Mouse (Mus musculus): ENCODE data around the gene Prc1. TPM values are rescaled to one million over a fixed set of nuclear protein-coding genes. Genes with fewer than 3 reads are reported as not detected.
A peak's percentile ranks its signal among the peaks of the same experiment; 100 is the strongest.
"Not testable (repeated sequence)": the region's sequence is repeated elsewhere in the genome, so short reads cannot be mapped to it uniquely, and the experiment has no call there.

Gene Prc1
- polyA plus RNA-seq, 1 experiment = 12.2 TPM

- no peak for DNase-seq (ENCODE audit: low read depth in 1 of 2, low spot score in 2 of 2)
- Histone ChIP-seq H3K36me3 (ENCODE audit: control insufficient read depth, insufficient read depth, low read length) (peaks cover 4% of the 10 kb centered on the region; the same call in 1 of the 2 replicates), H3K4me3 (ENCODE audit: extremely low read depth, insufficient read depth, insufficient read length) (no peak overlapping the region), H3K27ac (ENCODE audit: insufficient read depth, low read length) (no peak overlapping the region), H3K27me3 (ENCODE audit: control insufficient read depth, insufficient read depth, low read length) (no peaks in the 10 kb centered on the region), H3K4me1 (ENCODE audit: control insufficient read depth, insufficient read depth, insufficient read length) (no peaks in the 10 kb centered on the region)
- 97% methylated on average over 19 of the region's 19 CpGs for WGBS
- TF ChIP-seq CTCF (IDR thresholded peaks at IDR 0.05; ENCODE audit: extremely low read depth, insufficient read depth, insufficient read length, insufficient replicate concordance) = no peak
- no peak for TF ChIP-seq POLR2A (IDR thresholded peaks at IDR 0.05; ENCODE audit: low read depth, low read length)
Measured at GRCm38 (mm10) chr7:80319846-80320496, 25.7 kb downstream of the Prc1 start.

DNA sequence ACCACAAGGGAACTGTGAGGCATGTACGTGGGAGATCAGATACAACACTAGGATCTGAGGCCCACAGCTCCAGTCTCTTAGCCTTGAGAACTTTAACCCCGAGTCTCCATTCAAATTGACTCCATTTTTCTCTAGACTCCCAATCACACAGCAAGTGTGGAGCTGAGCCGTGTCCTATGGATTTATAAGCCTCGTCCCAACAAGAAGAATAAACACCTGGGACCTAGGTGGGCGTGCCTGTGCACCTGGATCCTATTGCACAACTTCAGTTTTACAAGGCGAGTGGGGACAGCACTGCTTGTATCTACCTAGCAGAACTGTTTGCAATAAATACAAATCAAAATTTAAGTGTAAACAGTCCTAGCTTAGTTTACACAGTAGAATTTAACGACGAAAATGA is 29.1 kb downstream of the Prc1 start:
- H3K4me3 ChIP-seq (ENCODE audit: extremely low read depth, insufficient read depth, insufficient read length) = peak overlapping the region; percentile 93
- no peak overlapping the region for H3K27ac ChIP-seq (ENCODE audit: insufficient read depth, low read length)
- peaks cover 15% of the 10 kb centered on the region for H3K36me3 ChIP-seq (ENCODE audit: control insufficient read depth, insufficient read depth, low read length)
- no peaks in the 10 kb centered on the region for H3K4me1 ChIP-seq (ENCODE audit: control insufficient read depth, insufficient read depth, insufficient read length)
- no peak for DNase-seq (ENCODE audit: low read depth in 1 of 2, low spot score in 2 of 2)
- no peak for TF ChIP-seq CTCF (IDR thresholded peaks at IDR 0.05; ENCODE audit: extremely low read depth, insufficient read depth, insufficient read length, insufficient replicate concordance)
- no peak for TF ChIP-seq POLR2A (IDR thresholded peaks at IDR 0.05; ENCODE audit: low read depth, low read length)
- H3K27me3 ChIP-seq (ENCODE audit: control insufficient read depth, insufficient read depth, low read length) = no peaks in the 10 kb centered on the region
- WGBS = 18% methylated on average over 8 of the region's 8 CpGs

GRCm38 (mm10) chr7:80324043-80324815 is 30.0 kb downstream of the Prc1 start, which contains the start of gene Rccd1:
Rccd1 (minus strand) TSS chr7:80324454.
- Histone ChIP-seq H3K4me3 (ENCODE audit: extremely low read depth, insufficient read depth, insufficient read length) (peak within 1 kb of the TSS; percentile 93), H3K27ac (ENCODE audit: insufficient read depth, low read length) (peak within 1 kb of the TSS; percentile 94), H3K27me3 (ENCODE audit: control insufficient read depth, insufficient read depth, low read length) (no peaks in the 10 kb centered on the region), H3K4me1 (ENCODE audit: control insufficient read depth, insufficient read depth, insufficient read length) (no peaks in the 10 kb centered on the region), H3K36me3 (ENCODE audit: control insufficient read depth, insufficient read depth, low read length) (peaks cover 21% of the 10 kb centered on the region)
- no peak for TF ChIP-seq CTCF (IDR thresholded peaks at IDR 0.05; ENCODE audit: extremely low read depth, insufficient read depth, insufficient read length, insufficient replicate concordance)
- TF ChIP-seq POLR2A (IDR thresholded peaks at IDR 0.05; ENCODE audit: low read depth, low read length) = peak; percentile 73
- WGBS = 2% methylated on average over 38 of the region's 38 CpGs
- DNase-seq (ENCODE audit: low read depth in 1 of 2, low spot score in 2 of 2) = peak; percentile 89 to 93

DNA sequence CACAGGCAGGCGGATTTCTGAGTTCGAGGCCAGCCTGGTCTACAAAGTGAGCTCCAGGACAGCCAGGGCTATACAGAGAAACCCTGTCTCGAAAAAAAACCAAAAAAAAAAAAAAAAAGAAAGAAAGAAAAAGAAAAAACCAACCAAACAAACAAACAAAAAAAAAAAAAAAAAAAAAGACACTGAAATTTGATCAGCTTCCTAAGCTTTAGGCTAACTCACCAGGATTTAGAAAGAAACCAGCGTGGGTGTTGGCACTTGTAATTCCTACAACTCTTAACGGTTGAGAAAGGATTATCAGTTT is 30.5 kb downstream of the Prc1 start:
- H3K36me3 ChIP-seq (ENCODE audit: control insufficient read depth, insufficient read depth, low read length) = peaks cover 25% of the 10 kb centered on the region
- not testable (repeated sequence) for H3K4me3 ChIP-seq (ENCODE audit: extremely low read depth, insufficient read depth, insufficient read length); H3K27me3 ChIP-seq (ENCODE audit: control insufficient read depth, insufficient read depth, low read length); DNase-seq (ENCODE audit: low read depth in 1 of 2, low spot score in 2 of 2); H3K4me1 ChIP-seq (ENCODE audit: control insufficient read depth, insufficient read depth, insufficient read length); H3K27ac ChIP-seq (ENCODE audit: insufficient read depth, low read length)
- WGBS = 40% methylated on average over 5 of the region's 5 CpGs

DNA sequence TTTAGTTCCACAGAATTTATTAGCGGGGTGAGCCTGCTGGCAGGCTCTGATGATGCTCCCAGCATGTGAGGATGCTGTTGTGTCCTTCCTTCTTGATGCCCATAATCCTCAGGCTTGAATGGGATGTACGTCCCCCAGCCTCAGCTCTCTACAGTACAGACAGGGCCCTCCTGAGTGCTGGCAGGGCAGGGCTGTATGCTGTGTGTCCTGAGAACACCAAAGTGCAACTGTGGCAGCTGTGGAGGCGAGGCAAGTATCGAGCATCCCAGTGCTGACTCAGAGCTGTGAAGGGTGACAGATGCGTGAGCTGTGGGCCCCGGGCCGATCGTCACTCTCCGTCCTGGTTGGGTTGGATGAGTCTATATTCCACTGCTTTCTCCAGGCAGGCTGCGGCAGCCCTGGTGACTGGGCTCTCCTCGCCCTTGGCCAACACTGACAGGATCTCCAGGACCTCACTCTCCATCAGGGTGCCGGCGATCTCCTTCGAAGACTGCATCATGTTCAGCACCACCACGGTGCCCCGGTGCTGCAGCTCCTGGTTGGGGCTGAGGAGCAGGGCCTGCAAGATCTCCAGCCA is 31.1 kb downstream of the Prc1 start:
- H3K27ac ChIP-seq (ENCODE audit: insufficient read depth, low read length) = no peak overlapping the region
- no peak overlapping the region for H3K4me3 ChIP-seq (ENCODE audit: extremely low read depth, insufficient read depth, insufficient read length)
- peaks cover 27% of the 10 kb centered on the region for H3K36me3 ChIP-seq (ENCODE audit: control insufficient read depth, insufficient read depth, low read length)
- TF ChIP-seq CTCF (IDR thresholded peaks at IDR 0.05; ENCODE audit: extremely low read depth, insufficient read depth, insufficient read length, insufficient replicate concordance) (no peak), POLR2A (IDR thresholded peaks at IDR 0.05; ENCODE audit: low read depth, low read length) (no peak)
- no peak for DNase-seq (ENCODE audit: low read depth in 1 of 2, low spot score in 2 of 2)
- no peaks in the 10 kb centered on the region for H3K4me1 ChIP-seq (ENCODE audit: control insufficient read depth, insufficient read depth, insufficient read length)
- 97% methylated on average over 16 of the region's 16 CpGs for WGBS
- no peaks in the 10 kb centered on the region for H3K27me3 ChIP-seq (ENCODE audit: control insufficient read depth, insufficient read depth, low read length)

- 96% methylated on average over 19 of the region's 19 CpGs for WGBS
- no peak for DNase-seq (ENCODE audit: low read depth in 1 of 2, low spot score in 2 of 2)
- no peaks in the 10 kb centered on the region for H3K4me1 ChIP-seq (ENCODE audit: control insufficient read depth, insufficient read depth, insufficient read length)
- no peak for TF ChIP-seq CTCF (IDR thresholded peaks at IDR 0.05; ENCODE audit: extremely low read depth, insufficient read depth, insufficient read length, insufficient replicate concordance)
- H3K27me3 ChIP-seq (ENCODE audit: control insufficient read depth, insufficient read depth, low read length) = no peaks in the 10 kb centered on the region
- H3K27ac ChIP-seq (ENCODE audit: insufficient read depth, low read length) = no peak overlapping the region
- H3K4me3 ChIP-seq (ENCODE audit: extremely low read depth, insufficient read depth, insufficient read length) = no peak overlapping the region
- H3K36me3 ChIP-seq (ENCODE audit: control insufficient read depth, insufficient read depth, low read length) = peaks cover 33% of the 10 kb centered on the region
Measured at GRCm38 (mm10) chr7:80326076-80326475, 31.8 kb downstream of the Prc1 start.

GRCm38 (mm10) chr7:80330278-80330677 is 36.0 kb downstream of the Prc1 start:
- Histone ChIP-seq H3K27me3 (ENCODE audit: control insufficient read depth, insufficient read depth, low read length) (no peaks in the 10 kb centered on the region), H3K36me3 (ENCODE audit: control insufficient read depth, insufficient read depth, low read length) (peaks cover 67% of the 10 kb centered on the region), H3K4me3 (ENCODE audit: extremely low read depth, insufficient read depth, insufficient read length) (no peak overlapping the region), H3K4me1 (ENCODE audit: control insufficient read depth, insufficient read depth, insufficient read length) (no peaks in the 10 kb centered on the region), H3K27ac (ENCODE audit: insufficient read depth, low read length) (no peak overlapping the region)
- DNase-seq (ENCODE audit: low read depth in 1 of 2, low spot score in 2 of 2) = no peak
- TF ChIP-seq CTCF (IDR thresholded peaks at IDR 0.05; ENCODE audit: extremely low read depth, insufficient read depth, insufficient read length, insufficient replicate concordance) (no peak), POLR2A (IDR thresholded peaks at IDR 0.05; ENCODE audit: low read depth, low read length) (no peak)
- WGBS = 93% methylated on average over 8 of the region's 8 CpGs
